Mouse (Mus musculus) lung, postnatal 36 days (tissue): Measurements from ENCODE around the gene Casq1.
"Not testable (repeated sequence)": the region's sequence is repeated elsewhere in the genome, so short reads cannot be mapped to it uniquely, and the experiment has no call there.

ENCODE experiments used
- DNase-seq: peaks from one replicate; pipeline ENCODE4 v3.0.0; 2022; ENCODE audit warnings: mixed read lengths

The Casq1 gene

GRCm38 (mm10) chr1:172219451-172220406 is at the start of gene Casq1:
TSS of gene Casq1 (minus strand) at chr1:172219868.
- no peak for DNase-seq

GRCm38 (mm10) chr1:172261477-172262078 is 41.9 kb upstream of the Casq1 start, which contains the start of gene Igsf8:
TSS of gene Igsf8 (plus strand) at chr1:172261641.
- DNase-seq: no peak

- DNase-seq: no peak
Observed at GRCm38 (mm10) chr1:172258314-172258713, 38.6 kb upstream of the Casq1 start, which contains the start of gene Atp1a4. TSS of gene Atp1a4 (minus strand) at chr1:172258414.

GRCm38 (mm10) chr1:172247679-172248078 is 28.0 kb upstream of the Casq1 start:
- peak; percentile 26 for DNase-seq

- DNase-seq: no peak
Observed at GRCm38 (mm10) chr1:172247216-172247615, 27.5 kb upstream of the Casq1 start.

- DNase-seq: not testable (repeated sequence)
Observed at GRCm38 (mm10) chr1:172244645-172245044, 25.0 kb upstream of the Casq1 start.

- DNase-seq: peak; percentile 58
Observed at GRCm38 (mm10) chr1:172243547-172244205, 24.0 kb upstream of the Casq1 start.

GRCm38 (mm10) chr1:172242401-172242800 is 22.7 kb upstream of the Casq1 start:
- DNase-seq: peak; percentile 32

GRCm38 (mm10) chr1:172240945-172241708 is 21.5 kb upstream of the Casq1 start:
- peak; percentile 22 for DNase-seq

- no peak for DNase-seq
Observed at GRCm38 (mm10) chr1:172229215-172229614, 9.5 kb upstream of the Casq1 start.

- no peak for DNase-seq
Observed at GRCm38 (mm10) chr1:172228209-172228608, 8.5 kb upstream of the Casq1 start.

- no peak for DNase-seq
Observed at GRCm38 (mm10) chr1:172221297-172222063, 1.8 kb upstream of the Casq1 start.

- peak; percentile 91 for DNase-seq
Observed at GRCm38 (mm10) chr1:172220414-172220813, 746 bp upstream of the Casq1 start.

- no peak for DNase-seq
Observed at GRCm38 (mm10) chr1:172218164-172218910, 1.3 kb downstream of the Casq1 start.

GRCm38 (mm10) chr1:172217148-172217547 is 2.5 kb downstream of the Casq1 start:
- DNase-seq: peak; percentile 93

- peak; percentile 56 for DNase-seq
Observed at GRCm38 (mm10) chr1:172214748-172215147, 4.9 kb downstream of the Casq1 start.

GRCm38 (mm10) chr1:172213771-172214170 is 5.9 kb downstream of the Casq1 start:
- no peak for DNase-seq

GRCm38 (mm10) chr1:172212776-172213175 is 6.9 kb downstream of the Casq1 start:
- DNase-seq: no peak

GRCm38 (mm10) chr1:172207111-172207584 is 12.5 kb downstream of the Casq1 start:
- no peak for DNase-seq

- peak; percentile 88 for DNase-seq
Observed at GRCm38 (mm10) chr1:172206141-172206917, 13.3 kb downstream of the Casq1 start, which contains the start of gene Pea15a. TSS of gene Pea15a (minus strand) at chr1:172206804.
